Mouse (Mus musculus) kidney, postnatal 10 days (tissue): ENCODE data around the gene Cc2d1b.

Experiments used
- DNase-seq: peaks from one replicate; pipeline ENCODE4 v3.0.0; 2021; ENCODE audit warnings: mixed read lengths

The Cc2d1b gene

GRCm38 (mm10) chr4:108664407-108664806 is 44.7 kb downstream of the Cc2d1b start:
- peak; percentile 20 for DNase-seq
